Mouse (Mus musculus) yolk sac, embryonic 10.5 days (tissue): Measurements from ENCODE around the gene Rptor.

Experiments used
- DNase-seq: peaks from one replicate; pipeline ENCODE4 v3.0.0-alpha.2; 2017; ENCODE audit warnings: low spot score

Gene Rptor

GRCm38 (mm10) chr11:119862523-119863299 is 260.0 kb downstream of the Rptor start:
- no peak for DNase-seq

DNA sequence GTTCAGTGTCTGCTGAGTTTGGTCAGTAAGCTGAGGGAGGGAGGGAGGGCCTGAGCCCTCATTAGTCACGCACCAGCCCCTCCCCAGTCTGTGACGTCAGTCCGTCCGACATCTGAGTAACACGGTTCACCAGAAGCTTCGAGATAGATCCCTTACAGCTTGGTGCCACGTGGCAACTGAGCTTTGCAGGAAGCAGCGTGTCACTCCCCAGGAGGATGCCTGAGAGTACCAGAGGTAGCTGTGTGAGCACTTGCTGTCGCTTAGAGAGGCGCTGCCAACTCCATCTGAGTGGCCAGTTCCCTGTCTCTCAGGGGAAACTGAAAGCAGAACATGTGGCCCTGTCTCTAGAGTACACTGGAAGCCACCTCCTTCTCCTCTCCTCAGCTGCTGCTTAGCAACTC is 260.7 kb downstream of the Rptor start:
- peak; percentile 15 for DNase-seq

DNA sequence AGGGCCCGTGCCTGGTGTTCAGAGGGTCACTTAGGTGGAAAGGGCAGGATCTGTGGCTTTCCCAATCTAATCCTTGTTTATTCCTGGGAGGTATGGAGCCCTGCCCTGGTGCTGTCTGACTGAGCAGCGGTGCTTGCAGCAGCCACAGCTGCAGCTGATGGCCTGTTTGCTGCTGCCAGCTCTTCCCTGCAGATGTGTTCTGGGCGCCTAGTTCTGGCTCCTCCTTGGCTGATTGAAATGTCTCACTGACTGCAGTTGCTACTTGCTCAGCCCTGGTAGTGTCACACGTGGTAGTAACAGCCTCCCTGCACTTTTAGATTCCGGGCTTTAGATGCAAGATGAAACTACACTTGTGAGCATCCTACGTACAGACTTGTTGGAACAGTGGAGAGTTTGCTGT is 264.1 kb downstream of the Rptor start:
- DNase-seq = no peak

DNA sequence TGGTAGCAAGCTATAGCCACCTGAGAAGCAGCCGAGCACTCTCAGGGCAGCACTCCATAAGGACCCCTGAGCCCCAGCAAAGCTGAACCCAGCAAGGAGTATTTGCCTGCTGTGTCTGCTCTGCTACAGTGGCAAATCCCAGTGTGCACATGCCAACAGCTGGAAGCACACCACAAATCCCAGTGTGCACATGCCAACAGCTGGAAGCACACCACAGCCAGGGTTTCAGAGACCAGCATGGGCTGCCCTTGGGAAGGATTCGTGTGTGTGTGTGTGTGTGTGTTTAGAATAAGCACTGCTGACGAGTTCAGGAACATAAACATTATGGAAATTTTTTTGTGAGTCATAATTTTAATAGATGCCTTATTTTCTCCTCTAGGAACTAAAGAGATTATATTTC is 265.4 kb downstream of the Rptor start:
- DNase-seq = no peak

DNA sequence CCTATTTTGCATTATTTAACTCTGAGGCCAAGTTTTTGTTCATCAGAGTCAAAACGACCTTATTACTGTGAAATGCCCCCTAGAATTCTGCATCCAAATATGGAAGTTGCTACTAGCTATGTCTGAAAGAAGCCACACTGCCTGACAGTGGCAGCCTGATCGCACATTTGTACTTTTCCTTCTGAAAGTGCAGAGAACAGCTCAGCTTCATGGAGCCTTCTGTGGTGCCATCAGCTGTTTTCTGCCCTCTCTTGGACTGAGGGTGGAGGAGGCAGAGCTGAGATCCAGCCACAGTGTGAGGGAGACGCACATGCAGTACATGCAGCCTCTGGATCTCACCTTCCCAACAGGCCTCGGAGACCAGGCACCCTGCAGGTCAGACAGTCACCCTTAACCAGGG is 265.9 kb downstream of the Rptor start:
- no peak for DNase-seq

GRCm38 (mm10) chr11:119871141-119871540 is 268.4 kb downstream of the Rptor start:
- DNase-seq = no peak

DNA sequence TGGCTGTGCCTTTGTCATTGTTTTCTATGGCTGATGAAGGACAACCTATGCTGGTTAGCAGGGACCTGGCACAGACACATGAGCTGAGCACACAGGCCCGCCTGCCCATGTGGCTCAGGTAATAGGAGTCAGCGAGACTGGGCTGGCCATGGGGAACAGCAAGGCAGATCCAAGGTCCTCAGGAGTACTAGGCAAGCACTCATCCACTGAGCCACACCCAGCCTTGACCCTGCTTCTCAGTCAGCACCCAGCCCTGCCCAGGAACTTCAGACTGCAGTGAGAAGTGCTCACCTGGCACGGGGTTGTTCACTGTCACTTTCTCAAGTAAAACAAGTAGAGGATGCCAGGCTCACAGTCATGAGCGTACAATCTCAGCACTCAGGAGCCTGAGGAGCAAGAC is 270.9 kb downstream of the Rptor start:
- DNase-seq = no peak

GRCm38 (mm10) chr11:119874841-119875240 is 272.1 kb downstream of the Rptor start:
- DNase-seq = no peak

DNA sequence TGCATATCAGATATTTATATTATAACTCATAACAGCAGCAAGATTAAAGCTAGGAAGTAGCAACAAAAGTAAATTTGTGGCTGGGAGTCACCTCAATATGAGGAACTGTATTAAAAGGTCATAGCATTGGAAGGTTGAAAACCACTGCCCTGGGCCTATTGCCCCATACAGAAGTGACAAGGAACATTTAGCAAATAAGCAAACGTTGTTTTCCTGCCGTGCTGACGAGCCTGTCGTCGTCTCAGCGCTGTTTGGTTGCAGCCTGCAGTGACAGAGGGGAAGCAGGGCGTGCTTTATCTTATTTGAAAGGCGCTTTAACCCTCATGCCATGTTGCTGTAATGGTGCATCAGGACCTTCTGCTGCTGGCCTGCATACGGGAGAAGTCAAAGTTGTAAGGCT is 273.0 kb downstream of the Rptor start:
- DNase-seq = no peak

GRCm38 (mm10) chr11:119877124-119877523 is 274.4 kb downstream of the Rptor start:
- no peak for DNase-seq

DNA sequence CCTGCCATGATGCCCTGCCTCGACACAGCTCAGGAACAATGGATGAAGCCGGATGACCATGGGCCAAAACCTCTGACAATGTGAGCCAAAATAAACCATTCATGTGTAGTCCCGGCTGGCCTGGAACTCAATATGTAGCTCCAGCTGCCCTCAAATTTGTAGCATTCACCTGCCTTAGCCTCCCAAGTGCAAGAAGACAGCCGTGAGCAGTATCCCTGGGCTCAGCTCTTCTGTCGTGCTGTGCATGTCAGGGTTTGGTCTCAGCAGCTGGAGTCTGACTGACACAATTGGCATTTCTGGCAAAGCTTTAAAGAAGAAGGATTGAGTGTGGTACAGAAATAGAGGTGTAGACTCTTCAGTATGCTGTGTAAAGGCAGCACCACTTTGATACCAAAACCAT is 276.9 kb downstream of the Rptor start:
- no peak for DNase-seq

DNA sequence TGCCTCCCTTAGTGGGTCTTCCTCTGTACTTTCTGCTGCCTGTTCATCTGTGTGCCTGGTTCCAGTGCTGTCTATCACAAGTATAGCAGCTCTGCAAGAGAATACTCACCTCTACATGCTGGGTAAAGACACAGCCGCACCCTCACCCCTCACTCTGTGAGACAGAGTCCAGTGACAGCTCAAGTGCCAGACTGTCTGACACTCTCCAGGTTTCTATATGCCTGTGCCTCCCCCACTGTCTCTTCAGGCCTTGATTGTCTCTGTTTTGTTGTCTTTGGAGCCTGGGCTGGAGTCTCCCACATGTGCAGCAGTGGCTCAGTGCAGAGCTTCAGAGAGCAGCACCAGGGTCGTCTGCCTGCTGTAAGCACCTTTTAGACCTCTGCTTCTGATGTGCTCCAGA is 280.9 kb downstream of the Rptor start:
- no peak for DNase-seq

- DNase-seq = no peak
These were observed 287.3 kb downstream of the Rptor start for GRCm38 (mm10) chr11:119889966-119890365.

DNA sequence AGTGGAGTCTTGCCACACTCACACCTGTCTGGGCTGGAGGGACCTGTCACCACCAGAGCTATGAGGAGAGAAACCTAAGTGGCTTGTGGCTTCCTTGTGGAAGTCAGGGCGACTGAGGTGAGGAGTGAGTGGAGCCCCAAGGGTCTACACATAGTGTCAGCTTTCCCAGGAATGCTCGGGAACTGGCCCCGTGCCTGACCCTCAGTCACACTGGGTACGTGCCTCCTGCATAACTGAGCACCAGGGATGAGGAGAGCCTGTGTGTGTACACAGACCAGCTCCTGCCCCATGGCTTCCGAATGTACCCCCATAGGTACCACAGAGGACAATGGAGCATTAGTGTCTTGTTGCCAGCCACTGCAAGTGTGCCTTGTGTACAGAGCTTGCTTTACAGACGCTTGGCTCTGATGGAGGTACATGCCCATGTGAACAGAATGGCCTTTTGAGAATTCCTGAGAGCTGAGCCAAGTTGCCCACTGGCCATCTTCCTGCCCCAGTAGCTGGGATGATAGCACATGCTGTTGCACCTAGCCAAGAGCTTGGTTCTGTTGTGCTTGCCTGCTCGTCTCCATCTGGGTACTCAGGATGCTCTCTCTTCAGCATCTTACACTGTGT is 289.0 kb downstream of the Rptor start:
- DNase-seq = no peak

- no peak for DNase-seq
These were observed 291.0 kb downstream of the Rptor start for GRCm38 (mm10) chr11:119893667-119894236.

DNA sequence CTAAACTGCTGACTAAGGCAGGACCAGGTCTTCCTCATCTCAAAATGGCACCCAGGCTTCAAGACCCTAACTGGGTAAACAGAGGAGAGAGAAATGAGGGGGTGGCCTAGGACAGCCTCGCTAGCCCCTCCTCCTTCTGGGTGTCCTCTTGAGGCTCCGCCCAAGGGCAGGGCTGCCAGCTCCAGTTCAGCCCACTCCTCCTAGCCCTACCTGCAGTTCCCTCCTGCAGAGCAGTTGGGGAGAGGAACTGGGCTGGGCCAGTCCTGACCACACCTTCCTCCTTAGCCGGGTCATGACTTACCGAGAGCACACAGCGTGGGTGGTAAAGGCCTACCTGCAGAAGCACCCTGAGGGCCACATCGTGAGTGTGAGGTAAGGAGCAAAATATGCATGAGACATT is 291.9 kb downstream of the Rptor start:
- DNase-seq = peak; percentile 28

DNA sequence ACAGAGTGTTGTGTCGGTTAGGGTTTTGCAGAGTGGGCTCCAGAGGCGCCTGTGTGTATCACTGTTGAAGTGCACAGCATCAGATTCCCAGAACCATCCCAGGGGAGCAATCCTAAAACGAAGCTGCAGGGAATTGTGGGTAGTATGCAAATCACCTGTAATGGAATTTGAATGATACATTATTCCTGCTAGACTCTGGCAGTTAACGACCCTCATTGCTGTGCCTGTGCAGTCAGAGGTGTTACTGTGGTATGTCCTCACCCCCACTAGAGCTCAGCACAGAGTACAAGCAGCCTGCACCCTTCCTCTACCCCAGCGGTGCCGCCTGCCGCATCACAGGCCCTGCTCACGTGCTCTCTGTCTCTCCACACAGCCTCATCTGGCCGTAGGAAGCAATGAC is 294.3 kb downstream of the Rptor start:
- DNase-seq = no peak

DNA sequence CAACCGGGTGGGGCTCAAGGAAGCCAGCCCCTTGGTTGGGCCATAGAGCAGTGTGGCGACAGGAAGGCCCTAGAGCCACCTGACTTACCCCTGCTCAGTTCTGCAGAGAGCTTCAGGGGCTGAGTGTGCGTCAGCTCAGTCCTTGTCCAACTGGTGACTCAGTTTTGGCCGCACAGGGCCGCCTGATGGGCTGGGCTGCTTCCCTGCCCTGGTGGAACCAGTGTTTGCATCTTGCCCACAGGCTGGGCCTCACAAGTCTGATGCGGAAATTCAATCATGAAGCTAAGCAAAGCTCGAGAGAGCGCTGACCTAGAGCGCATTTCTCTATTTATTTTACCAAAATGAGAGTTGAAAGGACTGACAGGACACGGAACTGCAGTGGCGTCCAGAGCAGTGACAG is 296.3 kb downstream of the Rptor start:
- DNase-seq = no peak

DNA sequence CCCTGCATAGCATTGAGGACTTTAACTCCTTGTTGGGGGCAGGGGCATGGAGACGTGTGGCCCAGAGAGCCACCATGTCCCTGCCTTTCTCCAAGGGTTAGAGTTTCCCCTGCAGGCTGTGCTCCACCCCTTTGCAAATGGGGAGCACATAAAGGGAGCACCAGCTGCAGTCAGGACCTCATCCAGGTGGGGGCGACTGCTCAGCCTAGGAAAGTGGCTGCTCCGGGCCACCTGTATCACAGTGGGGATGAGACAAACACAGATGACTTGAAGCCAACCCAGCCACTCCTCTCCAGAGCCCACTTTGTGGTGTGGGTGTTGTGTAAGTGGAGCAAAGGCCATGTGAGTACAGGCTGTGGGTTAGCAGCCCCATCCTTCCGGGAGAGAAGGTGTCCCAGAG is 298.5 kb downstream of the Rptor start:
- DNase-seq = no peak

DNA sequence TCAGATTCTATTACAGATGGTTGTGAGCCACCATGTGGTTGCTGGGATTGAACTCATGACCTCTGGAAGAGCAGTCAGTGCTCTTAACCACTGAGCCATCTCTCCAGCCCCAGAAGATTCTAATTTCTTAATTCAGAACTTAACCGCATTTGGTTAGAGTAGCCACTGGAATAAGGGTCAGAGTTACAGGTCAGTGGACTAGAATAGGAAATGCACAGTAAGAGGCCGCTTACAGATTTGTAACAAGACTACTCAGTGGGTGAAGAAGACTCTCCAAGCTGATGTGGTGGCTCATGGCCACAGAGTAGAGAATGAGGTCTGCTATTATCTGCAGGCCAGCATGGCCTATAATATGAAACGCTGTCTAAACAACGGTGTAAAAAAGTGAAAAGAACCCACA is 300.2 kb downstream of the Rptor start:
- no peak for DNase-seq

DNA sequence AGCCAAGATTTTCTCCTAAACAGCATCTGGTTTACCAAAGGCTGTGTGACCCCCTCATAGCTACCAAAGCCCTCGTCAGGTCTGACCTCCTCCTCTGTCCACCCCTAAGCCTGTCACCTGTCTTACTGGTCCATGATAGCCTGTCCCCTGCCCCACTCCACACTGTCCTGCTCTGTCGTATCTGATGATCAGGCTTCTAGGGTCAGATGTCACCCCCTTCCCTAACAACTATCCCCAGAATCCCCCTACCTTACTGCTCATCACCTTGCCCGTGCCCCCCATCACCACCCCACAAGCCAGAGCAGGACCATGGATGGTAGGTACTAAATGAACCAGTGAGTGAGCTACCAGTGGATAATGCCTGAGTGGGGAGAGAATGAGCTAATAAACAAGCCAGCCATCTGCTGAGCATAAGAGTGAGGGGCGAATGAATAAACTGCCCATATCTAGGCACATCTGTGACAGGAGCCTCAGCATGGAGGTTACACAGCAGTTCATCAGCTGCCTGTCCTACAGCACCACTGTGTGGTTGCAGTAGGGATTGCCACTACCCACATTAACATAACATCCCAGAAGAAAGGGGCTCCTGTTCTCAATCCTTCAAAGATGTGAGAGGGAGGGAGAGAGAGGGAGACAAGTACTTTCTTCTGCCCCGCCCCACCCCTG is 302.0 kb downstream of the Rptor start:
- peak; percentile 46 for DNase-seq

- no peak for DNase-seq
These were observed 303.1 kb downstream of the Rptor start for GRCm38 (mm10) chr11:119905794-119906193.

DNA sequence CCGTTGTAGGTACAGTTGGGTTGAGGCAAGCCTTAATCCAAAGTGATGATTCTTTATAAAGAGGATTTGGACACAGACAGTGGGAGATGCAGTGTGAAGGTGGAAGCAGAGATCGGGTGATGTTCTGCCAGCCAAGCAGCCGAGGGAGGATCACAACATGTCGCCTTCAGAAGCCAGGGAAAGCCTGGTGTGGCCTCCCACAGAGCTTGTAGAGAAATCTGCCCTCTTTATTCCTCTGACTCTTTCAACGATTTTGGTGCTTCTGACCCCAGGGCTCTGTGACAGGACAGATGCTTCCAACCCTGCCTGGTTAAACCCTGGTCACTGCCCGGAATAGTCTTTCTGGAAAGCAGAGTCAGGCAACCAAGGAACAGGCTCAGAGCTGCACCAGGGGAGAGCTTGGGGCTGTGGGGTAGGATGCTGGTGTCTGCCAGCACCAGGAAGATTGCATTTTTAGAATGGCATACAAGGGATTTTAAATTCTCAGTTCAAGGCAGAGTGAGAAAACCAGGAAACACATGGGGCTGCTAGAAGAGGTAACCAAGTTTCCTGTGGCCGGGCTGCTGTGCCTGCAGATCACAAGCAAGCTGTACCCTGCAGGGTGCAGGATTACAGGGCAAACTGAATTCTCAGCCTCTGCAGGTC is 304.4 kb downstream of the Rptor start:
- DNase-seq = no peak
